Mouse (Mus musculus) hindbrain, embryonic 13.5 days (tissue): ENCODE measurements around the gene Krtap4-13. TPM values are rescaled to one million over a fixed set of nuclear protein-coding genes. Genes with fewer than 3 reads are reported as not detected.
"Not testable (repeated sequence)": the region's sequence is repeated elsewhere in the genome, so short reads cannot be mapped to it uniquely, and the experiment has no call there.

Source experiments
- ATAC-seq: fragments of 200-750 bp; cut with Nextera tagmentation; 2 replicates; pipeline ENCODE4 v1.8.0; 2017; ENCODE audit warnings: moderate TSS enrichment; ENCODE audit not compliant: low FRiP score
- H3K27ac ChIP-seq: fragments of 300-500 bp; sonication (generic); 2 replicates; pipeline ENCODE4 v1.5.1; 2015; ENCODE audit warnings: inconsistent platforms, mild to moderate bottlenecking, moderate library complexity
- H3K27me3 ChIP-seq: fragments of 300-500 bp; sonication (generic); 2 replicates; pipeline ENCODE4 v1.6.1; 2015; ENCODE audit warnings: mild to moderate bottlenecking, inconsistent platforms
- H3K36me3 ChIP-seq: fragments of 300-500 bp; sonication (generic); 2 replicates; pipeline ENCODE4 v1.6.1; 2015; ENCODE audit warnings: mild to moderate bottlenecking, inconsistent platforms
- H3K4me1 ChIP-seq: fragments of 300-500 bp; sonication (generic); replicated peaks from 2 replicates; pipeline ENCODE4 v1.6.1; 2015; ENCODE audit warnings: inconsistent platforms
- H3K4me2 ChIP-seq: fragments of 300-500 bp; sonication (generic); 2 replicates; pipeline ENCODE4 v1.6.1; 2015; ENCODE audit warnings: inconsistent platforms, mild to moderate bottlenecking, moderate library complexity
- H3K4me3 ChIP-seq: fragments of 300-500 bp; sonication (generic); 2 replicates; pipeline ENCODE4 v1.5.1; 2015; ENCODE audit warnings: mild to moderate bottlenecking, inconsistent platforms
- H3K9ac ChIP-seq: fragments of 300-500 bp; sonication (generic); 2 replicates; pipeline ENCODE4 v1.6.1; 2015; ENCODE audit warnings: mild to moderate bottlenecking, inconsistent platforms
- H3K9me3 ChIP-seq: fragments of 300-500 bp; sonication (generic); 2 replicates; pipeline ENCODE4 v1.6.1; 2016; ENCODE audit warnings: inconsistent platforms
- WGBS: fragments of 180-500 bp; shearing (Covaris S2); methylation state at CpG from one replicate; pipeline ENCODE4 v1.1.7; 2015; 5-methylcytosine and 5-hydroxymethylcytosine counted together
- polyA plus RNA-seq: library from polyadenylated mRNA; unstranded; fragments of >200 nt; fragmentation: Nextera tagmentation; extraction: Ambion mirVana; gene quantifications from 2 replicates; pipeline ENCODE4 v1.2.1, GENCODE M21; 2015

The Krtap4-13 gene
- polyA plus RNA-seq: not detected in 2 replicates

DNA sequence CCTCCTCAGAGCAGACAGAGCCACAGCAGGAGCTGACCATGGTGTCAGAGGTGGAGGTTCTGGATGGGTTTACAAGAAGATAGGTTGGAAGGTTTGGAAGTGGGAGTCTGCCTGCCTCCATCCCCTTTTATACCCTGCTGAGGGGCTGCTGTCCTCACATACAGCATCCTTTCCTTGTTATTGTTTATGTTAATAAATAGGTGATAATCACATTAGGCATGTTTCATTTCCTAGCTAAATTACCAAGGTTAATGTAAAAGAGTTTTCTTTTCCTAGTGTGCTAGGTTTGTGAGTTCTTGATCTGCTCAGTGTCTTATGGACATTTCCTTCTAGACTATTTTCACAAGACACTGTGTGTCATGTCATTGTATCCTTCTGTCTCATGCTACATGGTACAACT is at the start of gene Krtap4-13:
Gene Krtap4-13 (minus strand): TSS at position 101 of the 400 bp plus-strand sequence.
- not testable (repeated sequence) for H3K4me3 ChIP-seq, ATAC-seq, H3K4me2 ChIP-seq, H3K27me3 ChIP-seq, H3K9me3 ChIP-seq, H3K27ac ChIP-seq, H3K36me3 ChIP-seq, H3K4me1 ChIP-seq, H3K9ac ChIP-seq

DNA sequence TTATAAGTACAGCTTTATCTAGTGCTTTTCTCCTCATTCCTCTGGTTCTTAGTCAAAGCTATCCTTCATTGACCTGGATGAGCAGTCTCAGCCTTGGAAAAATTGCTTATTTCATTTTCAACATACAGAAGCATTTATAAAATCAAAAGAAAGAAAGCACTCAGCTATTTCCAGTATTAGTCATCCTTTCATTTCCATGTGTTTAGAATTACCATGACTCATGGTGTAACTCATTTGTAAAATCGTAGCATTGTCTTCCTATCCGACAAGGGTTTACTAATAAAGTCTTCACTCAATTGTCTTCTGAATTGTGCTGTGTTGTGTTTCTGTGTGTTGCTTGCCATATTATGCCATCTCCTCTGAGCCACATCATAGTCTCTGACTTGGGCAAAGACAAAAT is 49.1 kb upstream of the Krtap4-13 start:
- Histone ChIP-seq H3K9ac (no peak overlapping the region), H3K36me3 (no peaks in the 10 kb centered on the region), H3K9me3 (no peaks in the 10 kb centered on the region), H3K4me2 (no peak overlapping the region), H3K4me1 (no peaks in the 10 kb centered on the region), H3K4me3 (no peak overlapping the region), H3K27ac (no peak overlapping the region), H3K27me3 (no peaks in the 10 kb centered on the region)
- 88% methylated on average over 2 of the region's 2 CpGs for WGBS
- no peak for ATAC-seq

DNA sequence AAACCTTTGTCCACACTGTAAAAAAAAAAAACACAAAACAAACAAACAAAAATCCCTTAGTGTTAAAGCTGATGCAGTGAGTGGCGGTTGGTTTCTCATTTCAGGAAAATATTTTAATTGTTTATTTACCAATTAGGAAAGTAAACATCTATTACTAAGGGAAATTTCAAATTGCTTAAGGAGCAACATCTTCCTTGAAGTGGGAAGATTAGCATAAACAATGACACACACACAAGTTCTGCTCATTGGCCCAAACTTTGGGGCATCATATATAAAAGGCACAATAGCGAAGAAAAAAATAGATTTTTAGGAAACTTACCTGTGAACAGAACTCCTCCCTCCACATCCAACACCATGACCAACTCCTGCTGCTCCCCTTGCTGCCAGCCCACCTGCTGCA is 47.9 kb upstream of the Krtap4-13 start, which contains the start of gene Gm11568:
Gene Gm11568 (plus strand): TSS at position 301 of the 400 bp plus-strand sequence.
- H3K4me1 ChIP-seq: no peaks in the 10 kb centered on the region
- H3K27ac ChIP-seq: no peak within 1 kb of the TSS
- no peak within 1 kb of the TSS for H3K4me3 ChIP-seq
- WGBS: 88% methylated on average over 2 of the region's 2 CpGs
- no peak within 1 kb of the TSS for H3K9ac ChIP-seq
- ATAC-seq: no peak
- no peak within 1 kb of the TSS for H3K4me2 ChIP-seq
- no peaks in the 10 kb centered on the region for H3K36me3 ChIP-seq
- no peaks in the 10 kb centered on the region for H3K27me3 ChIP-seq
- H3K9me3 ChIP-seq: no peaks in the 10 kb centered on the region

DNA sequence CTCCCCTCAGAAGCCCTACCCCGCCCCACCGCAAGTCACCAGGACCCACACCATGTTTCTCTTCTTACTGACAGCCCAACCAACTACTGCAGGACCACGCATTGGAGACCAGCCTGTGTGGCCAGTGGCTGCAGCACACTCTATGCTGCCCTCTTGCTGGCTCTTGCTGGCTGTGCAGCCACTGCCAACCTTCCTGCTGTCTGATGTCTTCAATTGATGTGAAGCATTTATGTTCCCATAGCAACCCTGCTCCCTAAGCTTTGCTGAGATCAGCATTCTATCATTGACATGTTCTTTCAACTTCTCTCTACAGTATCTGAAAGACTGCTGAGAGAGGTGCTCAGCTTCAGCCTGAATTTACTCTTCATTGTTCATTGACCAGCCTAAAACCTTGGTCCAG is 44.4 kb upstream of the Krtap4-13 start:
- Histone ChIP-seq H3K4me1 (no peaks in the 10 kb centered on the region), H3K36me3 (no peaks in the 10 kb centered on the region), H3K4me3 (no peak overlapping the region), H3K4me2 (no peak overlapping the region), H3K27me3 (no peaks in the 10 kb centered on the region), H3K27ac (no peak overlapping the region), H3K9me3 (no peaks in the 10 kb centered on the region), H3K9ac (no peak overlapping the region)
- 66% methylated on average over 3 of the region's 3 CpGs for WGBS
- no peak for ATAC-seq

DNA sequence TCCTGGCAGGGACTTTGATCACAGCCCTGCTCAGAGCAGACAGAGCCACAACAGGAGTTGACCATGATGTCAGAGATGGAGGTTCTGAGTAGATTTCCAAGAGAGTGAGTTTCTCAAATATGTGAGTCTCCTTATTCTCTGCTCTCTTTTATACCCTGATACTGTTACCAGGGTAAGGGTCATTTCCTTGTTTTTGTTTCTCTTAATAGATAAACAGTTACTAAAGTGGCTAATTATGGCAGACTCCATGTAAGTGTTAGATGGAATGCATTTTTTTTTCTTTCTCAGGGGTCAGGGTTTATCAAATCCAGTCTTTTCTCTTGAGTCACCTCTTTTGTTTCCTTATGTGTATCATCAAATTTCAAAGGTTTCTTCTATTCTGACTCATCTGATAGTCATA is 41.8 kb upstream of the Krtap4-13 start, which contains the start of gene Krtap4-16:
Gene Krtap4-16 (minus strand): TSS at position 101 of the 400 bp plus-strand sequence.
- no peaks in the 10 kb centered on the region for H3K36me3 ChIP-seq
- H3K27ac ChIP-seq: no peak within 1 kb of the TSS
- ATAC-seq: no peak

DNA sequence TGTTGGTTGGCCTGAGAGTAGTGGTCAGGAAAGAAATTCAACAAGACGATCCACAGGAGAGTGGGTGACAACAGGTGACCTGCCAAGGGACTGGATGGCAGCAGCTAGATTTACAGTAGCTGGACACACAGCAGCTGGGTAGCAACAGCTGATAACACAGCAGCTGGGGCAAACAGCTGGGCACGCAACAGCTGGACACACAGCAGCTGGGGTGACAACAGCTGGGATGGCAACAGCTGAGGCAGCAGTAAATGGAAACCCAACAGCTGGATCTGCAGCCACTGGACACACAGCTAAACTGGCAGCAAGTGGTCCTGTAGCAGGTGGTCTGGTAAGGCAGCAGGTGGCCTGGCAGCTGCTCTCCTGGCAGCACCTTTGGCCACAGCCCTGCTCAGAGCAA is 37.1 kb upstream of the Krtap4-13 start:
- WGBS: 93% methylated on average over 2 of the region's 2 CpGs
- no peaks in the 10 kb centered on the region for H3K27me3 ChIP-seq
- no peaks in the 10 kb centered on the region for H3K9me3 ChIP-seq
- no peak overlapping the region for H3K9ac ChIP-seq
- H3K4me3 ChIP-seq: no peak overlapping the region
- no peak overlapping the region for H3K27ac ChIP-seq
- no peak overlapping the region for H3K4me2 ChIP-seq
- H3K4me1 ChIP-seq: no peaks in the 10 kb centered on the region
- H3K36me3 ChIP-seq: no peaks in the 10 kb centered on the region
- no peak for ATAC-seq

More for the DNA sequence above, 41.8 kb upstream of the Krtap4-13 start, which contains the start of gene Krtap4-16:
- Histone ChIP-seq H3K27me3 (no peaks in the 10 kb centered on the region), H3K4me1 (no peaks in the 10 kb centered on the region), H3K4me3 (no peak within 1 kb of the TSS), H3K9me3 (no peaks in the 10 kb centered on the region), H3K9ac (no peak within 1 kb of the TSS), H3K4me2 (no peak within 1 kb of the TSS)

DNA sequence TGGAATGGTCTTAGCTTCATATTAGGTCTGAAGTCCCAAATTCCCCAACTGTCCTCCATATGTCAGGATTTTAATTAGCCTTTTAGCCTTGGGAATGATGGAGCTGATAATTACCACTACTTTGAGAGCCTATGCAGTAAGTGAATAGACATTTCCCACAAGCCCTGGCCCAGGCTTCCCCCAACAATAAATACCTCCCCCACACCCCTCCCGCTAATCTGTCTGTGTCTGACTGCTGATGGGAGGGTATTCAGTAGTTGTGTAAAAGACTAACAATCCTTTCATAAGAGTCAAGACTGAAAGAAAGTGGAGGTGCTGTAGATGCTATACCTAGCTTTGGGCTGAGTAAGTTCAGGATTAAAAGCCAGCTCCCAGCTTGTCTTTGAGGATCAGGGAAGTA is 32.5 kb upstream of the Krtap4-13 start:
- Histone ChIP-seq H3K36me3 (no peaks in the 10 kb centered on the region), H3K9me3 (no peaks in the 10 kb centered on the region), H3K27me3 (no peaks in the 10 kb centered on the region), H3K27ac (no peak overlapping the region), H3K4me3 (no peak overlapping the region), H3K9ac (no peak overlapping the region), H3K4me2 (no peak overlapping the region), H3K4me1 (no peaks in the 10 kb centered on the region)
- ATAC-seq: no peak
- 87% methylated on average over 1 of the region's 1 CpGs for WGBS

DNA sequence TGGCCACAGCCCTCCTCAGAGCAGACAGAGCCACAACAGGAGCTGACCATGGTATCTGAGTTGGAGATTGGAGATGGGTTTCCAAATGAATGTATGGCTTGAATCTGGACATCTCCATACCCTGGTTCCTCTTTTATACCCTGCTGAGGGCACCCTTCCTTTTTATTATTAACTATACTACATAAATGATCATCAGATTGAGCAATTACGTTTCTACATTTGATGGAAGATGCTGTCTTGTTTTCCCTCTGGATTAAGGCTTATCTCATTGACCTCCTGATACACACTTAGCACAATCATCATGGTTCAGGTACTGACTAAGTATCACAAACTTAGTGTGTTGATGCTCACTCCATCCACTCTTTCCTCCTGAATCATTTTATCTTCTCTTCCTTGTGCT is 28.3 kb upstream of the Krtap4-13 start, which contains the start of gene 2300003K06Rik:
Gene 2300003K06Rik (minus strand): TSS at position 101 of the 400 bp plus-strand sequence.
- Histone ChIP-seq H3K27me3 (no peaks in the 10 kb centered on the region), H3K4me2 (no peak within 1 kb of the TSS), H3K9ac (no peak within 1 kb of the TSS), H3K4me1 (no peaks in the 10 kb centered on the region), H3K36me3 (no peaks in the 10 kb centered on the region), H3K9me3 (no peaks in the 10 kb centered on the region), H3K4me3 (no peak within 1 kb of the TSS), H3K27ac (no peak within 1 kb of the TSS)
- no peak for ATAC-seq
- WGBS: 79% methylated on average over 1 of the region's 1 CpGs

DNA sequence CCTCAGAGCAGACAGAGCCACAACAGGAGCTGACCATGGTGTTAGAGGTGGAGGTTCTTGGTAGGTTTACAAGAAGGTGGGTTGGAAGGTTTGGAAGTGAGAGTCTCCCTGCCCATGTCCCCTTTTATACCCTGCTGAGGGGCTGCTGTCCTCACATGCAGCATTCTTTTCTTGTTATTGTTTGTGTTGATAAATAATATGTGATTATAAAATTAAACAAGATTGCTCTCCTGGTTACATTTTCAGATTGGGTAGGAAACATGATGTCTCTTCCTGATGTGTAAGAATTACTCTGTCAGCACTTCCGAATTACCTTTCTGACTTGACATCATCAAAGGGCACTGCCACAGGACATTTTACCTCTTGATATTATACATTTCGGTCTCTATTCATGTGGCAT is 5.9 kb upstream of the Krtap4-13 start, which contains the start of gene Gm11564:
Gene Gm11564 (minus strand): TSS at position 101 of the 400 bp plus-strand sequence.
- not testable (repeated sequence) for H3K4me2 ChIP-seq, H3K27me3 ChIP-seq, H3K36me3 ChIP-seq, H3K27ac ChIP-seq, H3K9me3 ChIP-seq, ATAC-seq, H3K4me3 ChIP-seq, H3K9ac ChIP-seq, H3K4me1 ChIP-seq
- WGBS: 90% methylated on average over 2 of the region's 2 CpGs

DNA sequence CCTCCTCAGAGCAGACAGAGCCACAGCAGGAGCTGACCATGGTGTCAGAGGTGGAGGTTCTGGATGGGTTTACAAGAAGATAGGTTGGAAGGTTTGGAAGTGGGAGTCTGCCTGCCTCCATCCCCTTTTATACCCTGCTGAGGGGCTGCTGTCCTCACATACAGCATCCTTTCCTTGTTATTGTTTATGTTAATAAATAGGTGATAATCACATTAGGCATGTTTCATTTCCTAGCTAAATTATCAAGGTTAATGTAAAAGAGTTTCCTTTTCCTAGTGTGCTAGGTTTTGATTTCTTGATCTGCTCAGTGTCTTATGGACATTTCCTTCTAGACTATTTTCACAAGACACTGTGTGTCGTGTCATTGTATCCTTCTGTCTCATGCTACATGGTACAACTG is 5.3 kb downstream of the Krtap4-13 start, which contains the start of gene Gm11554:
Gene Gm11554 (minus strand): TSS at position 101 of the 400 bp plus-strand sequence.
- H3K9ac ChIP-seq, H3K4me3 ChIP-seq, H3K27ac ChIP-seq, H3K27me3 ChIP-seq, ATAC-seq, H3K4me2 ChIP-seq, H3K9me3 ChIP-seq, H3K36me3 ChIP-seq, H3K4me1 ChIP-seq: not testable (repeated sequence)
- WGBS: no CpG with 5 or more reads among the region's 1 CpGs

DNA sequence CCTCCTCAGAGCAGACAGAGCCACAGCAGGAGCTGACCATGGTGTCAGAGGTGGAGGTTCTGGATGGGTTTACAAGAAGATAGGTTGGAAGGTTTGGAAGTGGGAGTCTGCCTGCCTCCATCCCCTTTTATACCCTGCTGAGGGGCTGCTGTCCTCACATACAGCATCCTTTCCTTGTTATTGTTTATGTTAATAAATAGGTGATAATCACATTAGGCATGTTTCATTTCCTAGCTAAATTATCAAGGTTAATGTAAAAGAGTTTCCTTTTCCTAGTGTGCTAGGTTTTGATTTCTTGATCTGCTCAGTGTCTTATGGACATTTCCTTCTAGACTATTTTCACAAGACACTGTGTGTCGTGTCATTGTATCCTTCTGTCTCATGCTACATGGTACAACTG is 10.9 kb downstream of the Krtap4-13 start, which contains the start of gene Gm11569:
Gene Gm11569 (minus strand): TSS at position 101 of the 400 bp plus-strand sequence.
- H3K9ac ChIP-seq, H3K27ac ChIP-seq, H3K27me3 ChIP-seq, H3K36me3 ChIP-seq, ATAC-seq, H3K9me3 ChIP-seq, H3K4me1 ChIP-seq, H3K4me3 ChIP-seq, H3K4me2 ChIP-seq: not testable (repeated sequence)
- no CpG with 5 or more reads among the region's 1 CpGs for WGBS

DNA sequence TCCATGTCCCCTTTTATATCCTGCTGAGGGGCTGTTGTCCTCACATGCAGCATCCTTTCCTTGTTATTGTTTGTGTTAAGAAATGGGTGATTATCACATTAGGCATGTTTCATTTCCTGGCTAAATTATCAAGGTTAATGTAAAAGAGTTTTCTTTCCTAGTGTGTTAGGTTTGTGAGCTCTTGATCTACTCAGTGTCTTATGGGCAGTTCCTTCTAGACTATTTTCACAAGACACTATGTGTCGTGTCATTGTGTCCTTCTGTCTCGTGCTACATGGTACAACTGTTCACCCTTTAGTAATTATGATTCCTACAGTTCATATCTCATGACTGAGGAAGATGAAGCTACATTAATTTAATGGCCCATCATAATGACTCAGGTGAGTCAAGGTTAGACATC is 16.3 kb downstream of the Krtap4-13 start, which contains the start of gene Gm11596:
Gene Gm11596 (minus strand): TSS at position 101 of the 400 bp plus-strand sequence.
- no peak within 1 kb of the TSS for H3K4me3 ChIP-seq
- H3K27me3 ChIP-seq: no peaks in the 10 kb centered on the region
- H3K9ac ChIP-seq: no peak within 1 kb of the TSS
- no peaks in the 10 kb centered on the region for H3K4me1 ChIP-seq
- H3K27ac ChIP-seq: no peak within 1 kb of the TSS
- H3K36me3 ChIP-seq: no peaks in the 10 kb centered on the region
- no peak for ATAC-seq
- no peaks in the 10 kb centered on the region for H3K9me3 ChIP-seq
- WGBS: 90% methylated on average over 2 of the region's 2 CpGs
- no peak within 1 kb of the TSS for H3K4me2 ChIP-seq

DNA sequence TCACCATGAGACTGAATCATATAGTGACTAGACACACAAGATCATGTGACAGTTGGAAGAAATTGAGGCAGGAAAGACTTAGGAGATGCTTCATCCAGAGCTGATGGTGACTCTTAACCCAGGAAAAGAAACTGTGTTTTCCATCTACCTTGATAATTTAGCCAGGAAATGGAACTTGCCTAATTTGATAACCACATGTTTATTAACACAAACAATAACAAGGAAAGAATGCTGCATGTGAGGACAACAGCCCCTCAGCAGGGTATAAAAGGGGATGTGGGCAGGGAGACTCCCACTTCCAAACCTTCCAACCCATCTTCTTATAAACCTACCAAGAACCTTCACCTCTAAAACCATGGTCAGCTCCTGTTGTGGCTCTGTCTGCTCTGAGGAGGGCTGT is 24.8 kb downstream of the Krtap4-13 start, which contains the start of gene Krtap4-9:
Gene Krtap4-9 (plus strand): TSS at position 301 of the 400 bp plus-strand sequence.
- H3K36me3 ChIP-seq, ATAC-seq, H3K9me3 ChIP-seq, H3K27me3 ChIP-seq, H3K4me3 ChIP-seq, H3K9ac ChIP-seq, H3K4me1 ChIP-seq, H3K27ac ChIP-seq, H3K4me2 ChIP-seq: not testable (repeated sequence)
